Mouse (Mus musculus): ENCODE data around the gene Mrpl4. TPM values are rescaled to one million over a fixed set of nuclear protein-coding genes. Genes with fewer than 3 reads are reported as not detected.

Gene Mrpl4
- total and polyA plus RNA-seq, 3 experiments = 280 to 474 TPM; not detected in 1

GRCm38 (mm10) chr9:20976961-20977689 is 25.4 kb upstream of the Mrpl4 start (continued):
- TF ChIP-seq RAD21 (IDR thresholded peaks at IDR 0.05; ENCODE audit: low read depth, low read length) = no peak
- TF ChIP-seq MAFK (IDR thresholded peaks at IDR 0.05; ENCODE audit: borderline replicate concordance, low read depth, low read length) = no peak
- TF ChIP-seq SIN3A (IDR thresholded peaks at IDR 0.05; ENCODE audit: low read length) = no peak; the same call in none of the 2 replicates
- TF ChIP-seq TCF12 (IDR thresholded peaks at IDR 0.05; ENCODE audit: low read depth, low read length) = no peak

- Histone ChIP-seq H3K27ac (ENCODE audit: control insufficient read depth, low read depth, low read length) (no peak overlapping the region), H3K79me2 (ENCODE audit: control insufficient read depth, insufficient read depth, low read length, poor library complexity) (no peaks in the 10 kb centered on the region; the same call in 1 of the 2 replicates), H3K27me3 (ENCODE audit: control insufficient read depth in 1 of 2, insufficient read depth in 2 of 2, low read length in 2 of 2) (peaks cover 4 to 7% of the 10 kb centered on the region in 2 experiments; a peak in 3 of 4 replicates), H3K4me3 (ENCODE audit: control insufficient read depth in 1 of 2, insufficient read depth in 1 of 2, low read depth in 2 of 2, low read length in 2 of 2) (no peak overlapping the region), H3K4me1 (ENCODE audit: control insufficient read depth in 1 of 2, insufficient read depth in 2 of 2, low read length in 2 of 2) (peaks cover 13 to 41% of the 10 kb centered on the region in 2 experiments), H3K9me3 (replicated peaks; ENCODE audit: insufficient read depth, low read length) (no peaks in the 10 kb centered on the region), H3K36me3 (ENCODE audit: control insufficient read depth in 1 of 2, insufficient read depth in 2 of 2, low read length in 2 of 2) (peaks cover 0 to 19% of the 10 kb centered on the region in 2 experiments; a peak in 2 of 4 replicates), H3K9ac (ENCODE audit: control insufficient read depth, low read depth, low read length, poor library complexity, severe bottlenecking) (no peak overlapping the region)
- no peak for DNase-seq (ENCODE audit: low read depth, low spot score)
- TF ChIP-seq MXI1 (IDR thresholded peaks at IDR 0.05; ENCODE audit: low read depth, low read length) (no peak), TBP (IDR thresholded peaks at IDR 0.05; ENCODE audit: low read depth, low read length) (no peak), MAFK (IDR thresholded peaks at IDR 0.05; ENCODE audit: borderline replicate concordance, low read depth, low read length) (no peak), ETS1 (IDR thresholded peaks at IDR 0.05; ENCODE audit: low read depth, low read length) (no peak), MAZ (IDR thresholded peaks at IDR 0.05; ENCODE audit: low read depth, low read length) (no peak), RAD21 (IDR thresholded peaks at IDR 0.05; ENCODE audit: low read depth, low read length) (no peak), CTCF (IDR thresholded peaks at IDR 0.05 in 2 of 3, conservative IDR thresholded peaks at IDR 0.05 in 1 of 3; ENCODE audit: control insufficient read depth in 1 of 3, insufficient read depth in 1 of 3, low read depth in 2 of 3, low read length in 3 of 3, poor library complexity in 1 of 3, severe bottlenecking in 1 of 3) (no peak), HCFC1 (IDR thresholded peaks at IDR 0.05; ENCODE audit: low read depth, low read length) (no peak), TCF12 (IDR thresholded peaks at IDR 0.05; ENCODE audit: low read depth, low read length) (no peak), GABPA (IDR thresholded peaks at IDR 0.05; ENCODE audit: low read depth, low read length) (no peak), MYB (IDR thresholded peaks at IDR 0.05; ENCODE audit: low read depth, low read length) (no peak), USF1 (IDR thresholded peaks at IDR 0.05; ENCODE audit: low read depth, low read length) (no peak; the same call in 1 of the 2 replicates), ELF1 (IDR thresholded peaks at IDR 0.05; ENCODE audit: low read depth, low read length) (no peak)
Measured at GRCm38 (mm10) chr9:20978409-20979095, 24.0 kb upstream of the Mrpl4 start.

- Histone ChIP-seq H3K9me3 (replicated peaks; ENCODE audit: insufficient read depth, low read length) (no peaks in the 10 kb centered on the region), H3K4me3 (ENCODE audit: control insufficient read depth in 1 of 2, insufficient read depth in 1 of 2, low read depth in 2 of 2, low read length in 2 of 2) (no peak overlapping the region), H3K9ac (ENCODE audit: control insufficient read depth, low read depth, low read length, poor library complexity, severe bottlenecking) (no peak overlapping the region), H3K79me2 (ENCODE audit: control insufficient read depth, insufficient read depth, low read length, poor library complexity) (no peaks in the 10 kb centered on the region; the same call in 1 of the 2 replicates), H3K36me3 (ENCODE audit: control insufficient read depth in 1 of 2, insufficient read depth in 2 of 2, low read length in 2 of 2) (peaks cover 0 to 16% of the 10 kb centered on the region in 2 experiments; a peak in 2 of 4 replicates), H3K27me3 (ENCODE audit: control insufficient read depth in 1 of 2, insufficient read depth in 2 of 2, low read length in 2 of 2) (peaks cover 4 to 7% of the 10 kb centered on the region in 2 experiments; a peak in 3 of 4 replicates), H3K4me1 (ENCODE audit: control insufficient read depth in 1 of 2, insufficient read depth in 2 of 2, low read length in 2 of 2) (peaks cover 10 to 36% of the 10 kb centered on the region in 2 experiments), H3K27ac (ENCODE audit: control insufficient read depth, low read depth, low read length) (no peak overlapping the region)
- TF ChIP-seq NELFE (IDR thresholded peaks at IDR 0.05; ENCODE audit: low read depth, low read length) = no peak
- no peak for TF ChIP-seq GABPA (IDR thresholded peaks at IDR 0.05; ENCODE audit: low read depth, low read length)
- no peak for TF ChIP-seq USF2 (IDR thresholded peaks at IDR 0.05; ENCODE audit: borderline replicate concordance in 1 of 2, insufficient read depth in 1 of 2, low read depth in 1 of 2, low read length in 2 of 2)
- no peak for TF ChIP-seq POLR2A (IDR thresholded peaks at IDR 0.05; ENCODE audit: control insufficient read depth in 1 of 2, insufficient read depth in 1 of 2, low read depth in 1 of 2, low read length in 2 of 2, poor library complexity in 1 of 2)
- no peak for TF ChIP-seq USF1 (IDR thresholded peaks at IDR 0.05; ENCODE audit: low read depth, low read length)
- no peak for TF ChIP-seq ETS1 (IDR thresholded peaks at IDR 0.05; ENCODE audit: low read depth, low read length)
- TF ChIP-seq SMC3 (IDR thresholded peaks at IDR 0.05; ENCODE audit: low read depth, low read length) = no peak
- no peak for TF ChIP-seq SIN3A (IDR thresholded peaks at IDR 0.05; ENCODE audit: low read length)
- TF ChIP-seq TCF12 (IDR thresholded peaks at IDR 0.05; ENCODE audit: low read depth, low read length) = no peak
- TF ChIP-seq JUND (IDR thresholded peaks at IDR 0.05; ENCODE audit: low read depth, low read length) = no peak
- no peak for TF ChIP-seq TAL1 (IDR thresholded peaks at IDR 0.05; ENCODE audit: low read length)
- TF ChIP-seq RCOR1 (IDR thresholded peaks at IDR 0.05; ENCODE audit: low read depth, low read length) = no peak
- TF ChIP-seq MAFK (IDR thresholded peaks at IDR 0.05; ENCODE audit: borderline replicate concordance, low read depth, low read length) = no peak
- no peak for DNase-seq (ENCODE audit: low read depth, low spot score)
Measured at GRCm38 (mm10) chr9:20979181-20979580, 23.4 kb upstream of the Mrpl4 start.
